Mouse (Mus musculus) spleen, adult 2 months (tissue): ENCODE measurements around the gene Mei4.

Source experiments
- CTCF ChIP-seq: fragments of 200-500 bp; IDR thresholded peaks from 2 replicates; pipeline ENCODE4 v1.5.1; 2011; ENCODE audit warnings: mild to moderate bottlenecking, inconsistent platforms; ENCODE audit not compliant: insufficient read depth, insufficient read length, insufficient replicate concordance; ENCODE audit errors: extremely low read depth
- POLR2A ChIP-seq: fragments of 200-500 bp; IDR thresholded peaks from 2 replicates; pipeline ENCODE4 v1.6.1; 2011; ENCODE audit warnings: low read depth, low read length, inconsistent platforms

GRCm38 (mm10) chr9:81834056-81834455 is 29.4 kb upstream of the Mei4 start:
- TF ChIP-seq CTCF (no peak), POLR2A (no peak)
